Mouse (Mus musculus): ENCODE measurements at regions not wholly inside any gene's neighbourhood (a gene's known extent, or its start where the extent isn't known, plus 50 kb on each side); places are given as distances from the start of the nearest gene placed in this dataset.

DNA sequence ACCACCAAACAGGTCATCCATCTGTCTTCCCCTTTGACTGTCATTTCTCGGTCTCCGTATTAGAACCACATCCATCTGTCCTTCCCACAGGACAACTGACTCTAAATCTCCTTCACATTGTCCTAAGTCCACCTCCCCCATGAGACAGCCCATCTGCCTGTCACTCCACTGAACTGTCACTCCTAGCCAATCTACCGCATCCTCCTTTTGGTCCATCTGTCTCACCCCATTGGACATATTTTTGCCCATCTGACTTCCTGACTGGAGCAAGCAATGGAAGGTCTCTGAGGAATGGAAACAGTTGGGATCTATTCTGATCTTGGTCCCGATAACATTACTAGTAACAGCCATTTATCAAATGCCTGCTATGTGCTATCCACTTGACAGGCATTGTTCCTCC, 99.9 kb upstream of the Pkdcc start:
- TF ChIP-seq POLR2A (IDR thresholded peaks at IDR 0.05; ENCODE audit: low read depth, low read length) (no peak), CTCF (conservative IDR thresholded peaks at IDR 0.05; ENCODE audit: insufficient read depth, insufficient read length, low read depth, low read length) (no peak)

All from kidney, adult 2 months (tissue).